Mouse (Mus musculus): ENCODE data around the gene Chrne.

Gene Chrne

DNA sequence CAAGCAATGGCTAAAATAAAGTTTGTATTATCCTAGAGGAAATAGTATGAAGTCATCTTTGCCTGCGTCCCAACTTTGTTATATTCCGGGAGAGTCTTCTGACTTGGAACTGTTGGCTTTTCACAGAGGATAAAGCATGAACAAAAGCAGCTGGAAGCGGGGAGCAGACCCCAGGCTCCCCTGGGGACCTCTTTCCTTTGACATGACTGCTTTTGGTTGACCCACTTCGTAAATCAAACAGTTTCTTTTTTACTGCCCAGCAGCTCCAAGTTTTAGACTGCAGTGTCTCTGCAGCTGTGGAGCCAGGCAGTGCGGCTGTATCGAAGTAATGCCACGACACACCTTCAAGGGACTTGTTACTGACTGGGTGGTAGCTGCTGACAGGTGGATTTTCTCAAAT is 52.4 kb downstream of the Chrne start:
- in situ Hi-C loops (cut with MboI; ENCODE audit: unreplicated experiment in 2 of 2) = no loop called here
